Mouse (Mus musculus): Measurements from ENCODE around the gene Hkdc1. TPM values are rescaled to one million over a fixed set of nuclear protein-coding genes. Genes with fewer than 3 reads are reported as not detected.

The Hkdc1 gene
- total RNA-seq, 4 experiments from 2014 or later = not detected

Other genes with a start within 250 kb of the Hkdc1 start
- 10 to 100 TPM; 17.5 to 29.9 (median 21.7) TPM for gene Tspan15, start 191.2 kb downstream of the Hkdc1 start, total RNA-seq (2022)
- gene Tacr2, start 170.1 kb downstream of the Hkdc1 start, total RNA-seq (2022) = 10 to 100 TPM; 27.8 to 76.4 (median 46.5) TPM
- 10 to 100 TPM; 32.4 to 53.5 (median 42.9) TPM for gene Hk1, start 42.6 kb downstream of the Hkdc1 start, total RNA-seq (2022)
- gene 4930507D05Rik, start 27.0 kb upstream of the Hkdc1 start, total RNA-seq (2022) = under 1 TPM; 0.31 to 0.56 (median 0.36) TPM
- 10 to 100 TPM; 30.6 to 36.8 (median 34.8) TPM for gene Supv3l1, start 27.2 kb upstream of the Hkdc1 start, total RNA-seq (2022)
- gene Vps26a, start 64.3 kb upstream of the Hkdc1 start, total RNA-seq (2022) = 10 to 100 TPM; 45.2 to 60.6 (median 55.4) TPM
- 10 to 100 TPM; 49.9 to 64.0 (median 50.9) TPM for gene Srgn, start 105.0 kb upstream of the Hkdc1 start, total RNA-seq (2022)
- 10 to 100 TPM; 57.5 to 70.5 (median 65.4) TPM for gene Kif1bp, start 156.0 kb upstream of the Hkdc1 start, total RNA-seq (2022)
- 10 to 100 TPM; 59.1 to 63.0 (median 59.5) TPM for gene Ddx21, start 179.8 kb upstream of the Hkdc1 start, total RNA-seq (2022)
- 100 to 1,000 TPM; 110 to 134 (median 120) TPM for gene Ddx50, start 228.7 kb upstream of the Hkdc1 start, total RNA-seq (2022)

Data from adrenal gland, adult 8-10 months (tissue).